Mouse (Mus musculus) heart, postnatal 0 days (tissue): ENCODE data around the gene Jakmip3. TPM values are rescaled to one million over a fixed set of nuclear protein-coding genes. Genes with fewer than 3 reads are reported as not detected.

ENCODE experiments used
- ATAC-seq: fragments of 200-750 bp; cut with Nextera tagmentation; 2 replicates; pipeline ENCODE4 v1.8.0; 2017; ENCODE audit warnings: low read depth, moderate number of reproducible peaks, moderate library complexity; ENCODE audit not compliant: insufficient read depth
- DNase-seq: peaks from one replicate; pipeline ENCODE4 v3.0.0-alpha.2; 2016; ENCODE audit warnings: low spot score
- H3K27ac ChIP-seq: fragments of 300-500 bp; sonication (generic); 2 replicates; pipeline ENCODE4 v1.5.1; 2014; ENCODE audit warnings: low read depth, mild to moderate bottlenecking
- H3K27me3 ChIP-seq: fragments of 300-500 bp; sonication (generic); 2 replicates; pipeline ENCODE4 v1.6.1; 2014; ENCODE audit warnings: low read length, mixed read lengths; ENCODE audit not compliant: control insufficient read depth, insufficient read depth
- H3K36me3 ChIP-seq: fragments of 300-500 bp; sonication (generic); replicated peaks from 2 replicates; pipeline ENCODE4 v1.6.1; 2014; ENCODE audit warnings: low read length, mixed read lengths; ENCODE audit not compliant: control insufficient read depth, insufficient read depth
- H3K4me1 ChIP-seq: fragments of 300-500 bp; sonication (generic); 2 replicates; pipeline ENCODE4 v1.6.1; 2014; ENCODE audit warnings: antibody characterized with exemption; ENCODE audit not compliant: control insufficient read depth, insufficient read depth
- H3K4me2 ChIP-seq: fragments of 300-500 bp; sonication (generic); 2 replicates; pipeline ENCODE4 v1.6.1; 2014; ENCODE audit warnings: low read depth, mild to moderate bottlenecking, low read length, moderate library complexity
- H3K4me3 ChIP-seq: fragments of 300-500 bp; sonication (generic); 2 replicates; pipeline ENCODE4 v1.5.1; 2014; ENCODE audit warnings: low read depth, low read length
- H3K9ac ChIP-seq: fragments of 300-500 bp; sonication (generic); replicated peaks from 2 replicates; pipeline ENCODE4 v1.6.1; 2014; ENCODE audit warnings: low read depth, low read length, mixed read lengths
- H3K9me3 ChIP-seq: fragments of 300-500 bp; sonication (generic); replicated peaks from 2 replicates; pipeline ENCODE4 v1.6.1; 2016; ENCODE audit warnings: low read length; ENCODE audit not compliant: control insufficient read depth
- CTCF ChIP-seq: IDR thresholded peaks from 2 replicates; pipeline ENCODE4 v1.5.1; 2016; ENCODE audit warnings: antibody characterized with exemption, control low read depth, low read depth
- EP300 ChIP-seq: IDR thresholded peaks from 2 replicates; pipeline ENCODE4 v1.6.1; 2016; ENCODE audit warnings: antibody characterized with exemption, low read depth
- WGBS: fragments of 180-500 bp; shearing (Covaris S2); extraction: QIAGEN DNeasy Blood & Tissue Kit; methylation state at CpG from one replicate; pipeline ENCODE4 v1.1.7; 2014; 5-methylcytosine and 5-hydroxymethylcytosine counted together
- polyA plus RNA-seq: library from polyadenylated mRNA; unstranded; fragments of >200 nt; fragmentation: Nextera tagmentation; extraction: Ambion mirVana; gene quantifications from 2 replicates; pipeline ENCODE4 v1.2.1, GENCODE M21; 2015
- total RNA-seq: library from RNA; depleted of rRNA; stranded (reverse); fragments of >200 nt; gene quantifications from 2 replicates; pipeline ENCODE4 v1.2.3, GENCODE M21; 2014; ENCODE audit warnings: low replicate concordance; rRNA removed

Gene Jakmip3
- total and polyA plus RNA-seq, 2 experiments from 2014 or later = not detected

GRCm38 (mm10) chr7:139128994-139129393, 188.5 kb downstream of the Jakmip3 start:
- Histone ChIP-seq H3K4me3 (no peak overlapping the region), H3K27ac (no peak overlapping the region), H3K9me3 (no peaks in the 10 kb centered on the region), H3K4me1 (peaks cover 9% of the 10 kb centered on the region; the same call in 1 of the 2 replicates), H3K9ac (no peak overlapping the region), H3K36me3 (no peaks in the 10 kb centered on the region), H3K27me3 (peaks cover 9% of the 10 kb centered on the region; the same call in 1 of the 2 replicates), H3K4me2 (no peak overlapping the region)
- TF ChIP-seq CTCF (no peak), EP300 (no peak)
- 80% methylated on average over 4 of the region's 4 CpGs for WGBS
- no peak for DNase-seq
- ATAC-seq = no peak

- H3K27me3 ChIP-seq = peaks cover 9% of the 10 kb centered on the region; the same call in 1 of the 2 replicates
- TF ChIP-seq CTCF (no peak), EP300 (no peak)
- no peak for DNase-seq
- 75% methylated on average over 6 of the region's 6 CpGs for WGBS
- H3K9me3 ChIP-seq = no peaks in the 10 kb centered on the region
- H3K4me2 ChIP-seq = no peak overlapping the region
- ATAC-seq = no peak
- H3K4me1 ChIP-seq = peaks cover 22% of the 10 kb centered on the region
- no peak overlapping the region for H3K27ac ChIP-seq
- H3K4me3 ChIP-seq = no peak overlapping the region
- H3K9ac ChIP-seq = no peak overlapping the region
- no peaks in the 10 kb centered on the region for H3K36me3 ChIP-seq
These were observed 189.8 kb downstream of the Jakmip3 start for GRCm38 (mm10) chr7:139130361-139130760.

- DNase-seq (no peak), ATAC-seq (no peak)
- TF ChIP-seq EP300 = no peak
- TF ChIP-seq CTCF = no peak
- Histone ChIP-seq H3K9ac (no peak overlapping the region), H3K36me3 (no peaks in the 10 kb centered on the region), H3K27ac (no peak overlapping the region), H3K9me3 (no peaks in the 10 kb centered on the region), H3K4me2 (no peak overlapping the region), H3K27me3 (peaks cover 9% of the 10 kb centered on the region; the same call in 1 of the 2 replicates), H3K4me1 (peaks cover 21% of the 10 kb centered on the region), H3K4me3 (no peak overlapping the region)
- WGBS = 66% methylated on average over 8 of the region's 8 CpGs
These were observed 191.0 kb downstream of the Jakmip3 start for GRCm38 (mm10) chr7:139131538-139131937.

- DNase-seq = no peak
- Histone ChIP-seq H3K27ac (no peak overlapping the region), H3K9ac (no peak overlapping the region), H3K4me2 (no peak overlapping the region), H3K4me3 (no peak overlapping the region), H3K4me1 (peaks cover 21% of the 10 kb centered on the region), H3K27me3 (no peaks in the 10 kb centered on the region), H3K9me3 (no peaks in the 10 kb centered on the region), H3K36me3 (no peaks in the 10 kb centered on the region)
- TF ChIP-seq EP300 = no peak
- no peak for TF ChIP-seq CTCF
- no peak for ATAC-seq
- 41% methylated on average over 3 of the region's 3 CpGs for WGBS
These were observed 192.9 kb downstream of the Jakmip3 start for GRCm38 (mm10) chr7:139133446-139133845.

Other genes with a start within 250 kb of the Jakmip3 start
- gene Ppp2r2d, start 94.7 kb upstream of the Jakmip3 start, total RNA-seq = 26.0 and 31.7 TPM in 2 replicates
- 26.0 and 27.8 TPM in 2 replicates for gene Ppp2r2d, start 94.7 kb upstream of the Jakmip3 start, polyA plus RNA-seq
- 24.7 and 33.9 TPM in 2 replicates for gene Mapk1ip1, start 94.5 kb upstream of the Jakmip3 start, total RNA-seq
- 16.9 and 17.1 TPM in 2 replicates for gene Mapk1ip1, start 94.5 kb upstream of the Jakmip3 start, polyA plus RNA-seq
- gene Bnip3, start 31.2 kb upstream of the Jakmip3 start, total RNA-seq = 301 and 305 TPM in 2 replicates
- 131 and 144 TPM in 2 replicates for gene Bnip3, start 31.2 kb upstream of the Jakmip3 start, polyA plus RNA-seq
- gene Dpysl4, start 145.3 kb downstream of the Jakmip3 start, total RNA-seq = 0.11 and 4.1 TPM in 2 replicates
- 0.75 and 1.3 TPM in 2 replicates for gene Dpysl4, start 145.3 kb downstream of the Jakmip3 start, polyA plus RNA-seq